Mouse (Mus musculus) kidney, postnatal 0 days (tissue): ENCODE results near the gene Myo7a. TPM values are rescaled to one million over a fixed set of nuclear protein-coding genes. Genes with fewer than 3 reads are reported as not detected.
A peak's percentile ranks its signal among the peaks of the same experiment; 100 is the strongest.

Experiments
- ATAC-seq: fragments of 200-750 bp; cut with Nextera tagmentation; replicated peaks from 2 replicates; pipeline ENCODE4 v1.8.0; 2017; ENCODE audit warnings: low read depth, moderate number of reproducible peaks, moderate TSS enrichment, moderate library complexity; ENCODE audit not compliant: low FRiP score
- DNase-seq: peaks from one replicate; pipeline ENCODE4 v3.0.0-alpha.2; 2016; ENCODE audit warnings: low spot score
- H3K27ac ChIP-seq: fragments of 300-500 bp; sonication (generic); 2 replicates; pipeline ENCODE4 v1.5.1; 2014; ENCODE audit warnings: mild to moderate bottlenecking
- H3K27me3 ChIP-seq: fragments of 300-500 bp; sonication (generic); 2 replicates; pipeline ENCODE4 v1.6.1; 2014; ENCODE audit warnings: low read length, mixed read lengths; ENCODE audit not compliant: insufficient read depth
- H3K36me3 ChIP-seq: fragments of 300-500 bp; sonication (generic); 2 replicates; pipeline ENCODE4 v1.6.1; 2014; ENCODE audit warnings: low read length, mixed read lengths; ENCODE audit not compliant: insufficient read depth
- H3K4me1 ChIP-seq: fragments of 300-500 bp; sonication (generic); replicated peaks from 2 replicates; pipeline ENCODE4 v1.6.1; 2014; ENCODE audit warnings: antibody characterized with exemption, low read length, mixed read lengths; ENCODE audit not compliant: insufficient read depth
- H3K4me2 ChIP-seq: fragments of 300-500 bp; sonication (generic); 2 replicates; pipeline ENCODE4 v1.6.1; 2014; ENCODE audit warnings: mild to moderate bottlenecking, low read length, moderate library complexity, mixed read lengths
- H3K4me3 ChIP-seq: fragments of 300-500 bp; sonication (generic); replicated peaks from 2 replicates; pipeline ENCODE4 v1.5.1; 2014; ENCODE audit warnings: low read depth, low read length
- H3K9ac ChIP-seq: fragments of 300-500 bp; sonication (generic); 2 replicates; pipeline ENCODE4 v1.6.1; 2014; ENCODE audit warnings: low read depth, low read length
- H3K9me3 ChIP-seq: fragments of 300-500 bp; sonication (generic); replicated peaks from 2 replicates; pipeline ENCODE4 v1.6.1; 2016; ENCODE audit warnings: low read length, inconsistent platforms, mixed read lengths
- CTCF ChIP-seq: IDR thresholded peaks from 2 replicates; pipeline ENCODE4 v1.5.1; 2016; ENCODE audit warnings: antibody characterized with exemption, low read depth, mild to moderate bottlenecking, moderate library complexity
- WGBS: fragments of 180-500 bp; shearing (Covaris S2); extraction: QIAGEN DNeasy Blood & Tissue Kit; methylation state at CpG from one replicate; pipeline ENCODE4 v1.1.7; 2014; 5-methylcytosine and 5-hydroxymethylcytosine counted together
- polyA plus RNA-seq: library from polyadenylated mRNA; unstranded; fragments of >200 nt; fragmentation: Nextera tagmentation; extraction: Ambion mirVana; gene quantifications from 2 replicates; pipeline ENCODE4 v1.2.1, GENCODE M21; 2015

Gene Myo7a
- polyA plus RNA-seq, 1 experiment from 2014 or later = 7.6 TPM

GRCm38 (mm10) chr7:98158481-98158880 is 39.2 kb upstream of the Myo7a start:
- Histone ChIP-seq H3K4me3 (no peak overlapping the region), H3K4me1 (peaks cover 30% of the 10 kb centered on the region; the same call in 1 of the 2 replicates), H3K27me3 (no peaks in the 10 kb centered on the region), H3K9ac (no peak overlapping the region), H3K4me2 (no peak overlapping the region), H3K27ac (peak overlapping the region; percentile 83), H3K36me3 (no peaks in the 10 kb centered on the region), H3K9me3 (no peaks in the 10 kb centered on the region)
- 32% methylated on average over 8 of the region's 8 CpGs for WGBS
- DNase-seq = no peak
- no peak for TF ChIP-seq CTCF
- peak; percentile 76 for ATAC-seq

- H3K4me1 ChIP-seq = peaks cover 31% of the 10 kb centered on the region; the same call in 1 of the 2 replicates
- whole genome bisulfite sequencing = 59% methylated on average over 5 of the region's 5 CpGs
- H3K27ac ChIP-seq = peak overlapping the region; percentile 70
- no peak for ATAC-seq
- H3K9ac ChIP-seq = no peak overlapping the region
- no peak overlapping the region for H3K4me2 ChIP-seq
- no peaks in the 10 kb centered on the region for H3K9me3 ChIP-seq
- no peak for DNase-seq
- no peak for TF ChIP-seq CTCF
- no peaks in the 10 kb centered on the region for H3K27me3 ChIP-seq
- no peak overlapping the region for H3K4me3 ChIP-seq
- no peaks in the 10 kb centered on the region for H3K36me3 ChIP-seq
These were observed 38.5 kb upstream of the Myo7a start for GRCm38 (mm10) chr7:98157636-98158332.

GRCm38 (mm10) chr7:98156280-98156665 is 36.9 kb upstream of the Myo7a start:
- Histone ChIP-seq H3K4me2 (no peak overlapping the region), H3K4me1 (peaks cover 32% of the 10 kb centered on the region; the same call in 1 of the 2 replicates), H3K27me3 (no peaks in the 10 kb centered on the region), H3K27ac (peak overlapping the region; percentile 2), H3K9me3 (no peaks in the 10 kb centered on the region), H3K9ac (no peak overlapping the region), H3K4me3 (no peak overlapping the region), H3K36me3 (no peaks in the 10 kb centered on the region)
- no peak for TF ChIP-seq CTCF
- 64% methylated on average over 3 of the region's 3 CpGs for WGBS
- no peak for ATAC-seq
- DNase-seq = no peak

- 23% methylated on average over 7 of the region's 8 CpGs for WGBS
- Histone ChIP-seq H3K36me3 (no peaks in the 10 kb centered on the region), H3K27me3 (no peaks in the 10 kb centered on the region), H3K9ac (no peak overlapping the region), H3K27ac (peak overlapping the region; percentile 2; the same call in 1 of the 2 replicates), H3K4me1 (peaks cover 32% of the 10 kb centered on the region; the same call in 1 of the 2 replicates), H3K9me3 (no peaks in the 10 kb centered on the region), H3K4me3 (no peak overlapping the region), H3K4me2 (no peak overlapping the region)
- ATAC-seq = 0 out of 2 replicates have a peak, but pooled peaks have one; percentile 23
- peak; percentile 87 for DNase-seq
- TF ChIP-seq CTCF = peak; percentile 88
These were observed 36.4 kb upstream of the Myo7a start for GRCm38 (mm10) chr7:98155546-98156279.

GRCm38 (mm10) chr7:98153892-98154291 is 34.6 kb upstream of the Myo7a start:
- ATAC-seq = no peak
- no peak overlapping the region for H3K9ac ChIP-seq
- 79% methylated on average over 5 of the region's 5 CpGs for WGBS

GRCm38 (mm10) chr7:98153345-98153744 is 34.0 kb upstream of the Myo7a start:
- Histone ChIP-seq H3K27me3 (no peaks in the 10 kb centered on the region), H3K4me2 (no peak overlapping the region), H3K27ac (no peak overlapping the region), H3K9me3 (no peaks in the 10 kb centered on the region), H3K4me3 (no peak overlapping the region), H3K4me1 (peaks cover 25% of the 10 kb centered on the region; the same call in 1 of the 2 replicates), H3K36me3 (no peaks in the 10 kb centered on the region), H3K9ac (no peak overlapping the region)
- ATAC-seq (no peak), DNase-seq (no peak)
- peak; percentile 49 for TF ChIP-seq CTCF
- WGBS = 54% methylated on average over 3 of the region's 3 CpGs

More at GRCm38 (mm10) chr7:98153892-98154291, 34.6 kb upstream of the Myo7a start:
- Histone ChIP-seq H3K4me3 (no peak overlapping the region), H3K4me2 (no peak overlapping the region), H3K9me3 (no peaks in the 10 kb centered on the region), H3K27ac (no peak overlapping the region), H3K27me3 (no peaks in the 10 kb centered on the region), H3K36me3 (no peaks in the 10 kb centered on the region), H3K4me1 (peaks cover 28% of the 10 kb centered on the region; the same call in 1 of the 2 replicates)
- TF ChIP-seq CTCF = no peak
- DNase-seq = no peak
